Mouse (Mus musculus) splenic B cell, adult 2 months (primary cell): Measurements from ENCODE around the gene Sptbn1.
A peak's percentile ranks its signal among the peaks of the same experiment; 100 is the strongest.
"Not testable (repeated sequence)": the region's sequence is repeated elsewhere in the genome, so short reads cannot be mapped to it uniquely, and the experiment has no call there.

ENCODE experiments used
- DNase-seq: peaks from one replicate; pipeline ENCODE4 v3.0.0-alpha.2; 2011; ENCODE audit warnings: low read depth, low spot score
- H3K27me3 ChIP-seq: 2 replicates; pipeline ENCODE4 v1.6.1; 2012; ENCODE audit warnings: mild to moderate bottlenecking, low read length, moderate library complexity, mixed read lengths; ENCODE audit not compliant: control insufficient read depth, poor library complexity, insufficient read depth, severe bottlenecking
- H3K36me3 ChIP-seq: 2 replicates; pipeline ENCODE4 v1.6.1; 2012; ENCODE audit warnings: mild to moderate bottlenecking, low read length, moderate library complexity, mixed read lengths; ENCODE audit not compliant: control insufficient read depth, poor library complexity, insufficient read depth, severe bottlenecking

Sptbn1 gene

DNA sequence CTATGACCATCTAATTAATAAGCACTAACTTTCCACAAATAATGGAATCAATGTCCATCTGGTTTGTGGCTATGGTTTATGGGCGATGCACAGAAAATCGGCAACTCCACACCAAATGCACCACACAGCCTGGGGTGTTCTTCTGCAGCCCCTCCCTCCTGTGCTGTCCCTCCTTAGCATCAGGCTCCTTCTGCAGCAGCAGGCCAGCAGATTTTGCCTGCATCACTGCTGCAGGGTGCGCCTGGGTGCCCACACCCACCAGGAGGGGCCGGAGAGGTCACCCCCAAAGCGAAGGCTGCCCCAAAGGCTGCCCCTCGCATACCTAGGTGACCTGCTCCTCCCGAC is 1.3 kb downstream of the Sptbn1 start:
- no peaks in the 10 kb centered on the region for H3K36me3 ChIP-seq
- no peaks in the 10 kb centered on the region; the same call in 1 of the 2 replicates for H3K27me3 ChIP-seq
- no peak for DNase-seq

DNA sequence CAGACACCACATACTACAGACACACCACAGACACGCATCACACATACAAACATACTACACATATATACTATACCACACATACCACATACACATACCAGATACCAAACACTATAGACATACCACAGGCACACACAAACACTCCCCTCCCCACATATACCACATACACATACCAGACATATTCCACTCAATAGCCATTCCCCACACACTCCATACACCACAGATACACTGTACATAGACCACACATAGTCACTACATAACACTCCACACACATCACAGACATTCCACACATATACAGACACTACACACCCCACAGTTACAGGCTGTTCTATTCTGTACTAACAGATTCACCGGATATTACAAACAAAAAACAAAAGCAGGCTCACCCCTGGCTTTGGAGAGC is 2.3 kb downstream of the Sptbn1 start:
- Histone ChIP-seq H3K27me3 (no peaks in the 10 kb centered on the region; the same call in 1 of the 2 replicates), H3K36me3 (no peaks in the 10 kb centered on the region)
- DNase-seq: no peak

DNA sequence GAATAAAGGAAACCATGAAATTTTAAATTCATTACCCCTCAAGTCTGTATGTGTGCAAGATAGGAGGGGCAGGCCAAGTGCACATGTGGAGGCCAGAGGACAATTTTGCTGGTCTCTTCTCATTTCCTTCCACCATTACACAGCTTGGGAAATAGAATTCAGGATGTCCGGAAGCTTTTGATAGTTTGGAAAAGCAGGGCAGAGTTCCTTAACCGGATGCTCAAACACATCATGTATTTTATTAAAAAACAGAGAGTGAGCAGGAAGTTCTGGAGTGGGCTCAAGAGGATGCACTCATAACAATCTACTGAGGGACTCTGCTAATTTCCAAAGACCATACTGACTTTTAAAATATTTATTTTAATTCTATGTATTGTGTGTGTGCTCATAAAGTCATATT is 4.3 kb downstream of the Sptbn1 start:
- no peak for DNase-seq
- Histone ChIP-seq H3K27me3 (no peaks in the 10 kb centered on the region; the same call in 1 of the 2 replicates), H3K36me3 (no peaks in the 10 kb centered on the region)

DNA sequence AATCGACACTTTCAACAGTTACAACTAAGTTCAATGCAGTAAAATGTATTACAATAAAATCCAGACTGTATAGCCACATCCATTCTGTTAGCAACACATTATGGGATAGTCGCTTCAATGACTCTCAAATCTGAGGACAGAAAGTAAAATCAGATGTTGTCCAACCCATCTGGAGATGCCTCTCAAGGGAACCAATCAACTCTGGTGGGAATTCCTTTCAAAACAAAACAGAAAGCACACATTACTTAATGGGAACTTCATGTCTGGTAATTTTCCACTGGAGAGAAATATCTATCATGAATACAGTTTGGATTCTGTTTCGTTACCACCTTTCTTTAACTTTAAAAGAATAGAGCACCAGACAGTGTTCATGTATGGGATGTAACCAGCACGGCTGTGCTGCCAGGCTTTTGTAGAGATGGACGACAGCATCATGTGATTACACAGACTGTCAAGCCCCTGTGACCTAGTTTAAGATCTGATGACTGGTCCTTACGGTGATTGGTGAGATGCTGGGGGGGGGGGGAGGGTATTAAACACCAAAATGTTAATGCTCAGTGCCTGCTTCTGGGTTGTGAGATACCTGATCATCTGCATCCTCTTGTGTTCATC is 9.1 kb downstream of the Sptbn1 start:
- no peak for DNase-seq
- Histone ChIP-seq H3K36me3 (no peaks in the 10 kb centered on the region), H3K27me3 (no peaks in the 10 kb centered on the region)

DNA sequence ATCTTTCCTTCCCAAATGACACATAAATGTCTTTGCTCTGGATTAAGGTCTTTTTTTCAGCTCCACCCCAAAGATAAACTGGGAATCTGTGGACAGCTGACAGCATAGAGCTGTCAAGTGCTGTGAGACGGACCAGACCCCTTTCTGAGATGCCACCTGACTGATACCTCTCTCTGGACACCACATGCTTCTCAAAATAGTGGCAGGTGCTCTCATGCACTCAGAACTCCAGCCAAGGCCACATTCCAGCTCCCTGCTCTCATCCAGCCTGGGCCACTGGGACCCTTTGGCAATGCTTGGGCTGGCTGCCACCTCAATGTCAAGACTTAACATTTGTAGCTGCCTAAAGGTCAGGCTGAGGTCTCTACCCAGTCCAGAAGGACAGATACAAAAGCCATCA is 10.2 kb downstream of the Sptbn1 start:
- no peaks in the 10 kb centered on the region for H3K27me3 ChIP-seq
- H3K36me3 ChIP-seq: no peaks in the 10 kb centered on the region
- no peak for DNase-seq

DNA sequence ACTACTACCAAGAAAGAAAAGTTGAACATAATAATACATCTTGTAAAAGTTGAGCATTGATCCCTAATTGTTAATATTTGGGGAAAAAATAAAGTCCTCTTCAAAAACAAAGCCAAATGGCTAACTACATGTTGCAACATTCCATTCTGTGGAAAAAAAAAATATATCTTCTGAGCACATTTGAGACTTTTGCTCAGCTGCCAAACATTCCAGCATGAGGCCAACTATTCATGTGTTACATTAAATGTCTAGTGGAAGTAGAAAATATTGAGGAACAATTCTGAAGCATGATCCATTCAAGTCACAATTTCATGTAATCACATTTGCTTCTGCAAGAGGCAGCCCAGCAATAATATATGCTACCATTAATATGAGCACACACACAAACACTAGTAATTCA is 10.9 kb downstream of the Sptbn1 start:
- no peak for DNase-seq
- Histone ChIP-seq H3K36me3 (no peaks in the 10 kb centered on the region), H3K27me3 (no peaks in the 10 kb centered on the region)

DNA sequence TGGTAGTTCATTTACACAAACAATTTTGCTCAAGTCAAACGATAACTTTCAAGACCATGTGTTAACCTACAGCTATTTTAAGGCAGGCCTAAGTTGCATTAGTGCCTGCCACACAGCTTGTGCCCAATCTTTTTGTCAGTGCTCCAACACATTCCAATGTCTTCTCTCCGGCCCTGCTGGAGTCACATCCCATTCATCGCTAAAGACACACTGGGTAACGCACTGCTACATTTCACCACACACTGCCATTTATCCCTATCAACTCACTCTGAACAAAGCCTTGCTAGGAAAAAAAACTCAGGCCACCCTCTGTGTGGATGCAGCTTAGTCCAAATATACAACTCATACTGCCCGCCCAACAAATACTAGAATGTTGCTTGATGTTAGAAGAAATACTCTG is 11.5 kb downstream of the Sptbn1 start:
- H3K36me3 ChIP-seq: no peaks in the 10 kb centered on the region
- no peak for DNase-seq
- H3K27me3 ChIP-seq: no peaks in the 10 kb centered on the region

DNA sequence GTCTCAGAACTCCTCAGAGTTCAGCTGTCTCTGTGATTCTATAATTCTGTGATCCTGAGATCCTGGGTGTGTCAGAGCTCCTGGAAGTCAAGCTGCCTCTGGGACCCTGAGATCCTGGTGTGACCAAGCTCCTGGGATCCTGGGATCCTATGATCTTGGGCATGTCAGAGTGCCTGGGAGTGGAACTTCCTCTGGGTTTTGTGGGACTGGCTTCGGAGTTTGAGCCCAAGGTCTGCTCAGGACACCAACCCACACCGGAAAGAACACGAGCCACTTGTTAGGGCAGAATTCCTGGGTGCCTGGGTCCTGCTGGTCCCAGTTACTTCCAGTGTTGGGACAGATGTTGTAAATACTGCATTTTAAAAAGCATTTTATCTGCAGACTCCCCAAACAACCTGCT is 12.8 kb downstream of the Sptbn1 start:
- DNase-seq, H3K27me3 ChIP-seq, H3K36me3 ChIP-seq: not testable (repeated sequence)

DNA sequence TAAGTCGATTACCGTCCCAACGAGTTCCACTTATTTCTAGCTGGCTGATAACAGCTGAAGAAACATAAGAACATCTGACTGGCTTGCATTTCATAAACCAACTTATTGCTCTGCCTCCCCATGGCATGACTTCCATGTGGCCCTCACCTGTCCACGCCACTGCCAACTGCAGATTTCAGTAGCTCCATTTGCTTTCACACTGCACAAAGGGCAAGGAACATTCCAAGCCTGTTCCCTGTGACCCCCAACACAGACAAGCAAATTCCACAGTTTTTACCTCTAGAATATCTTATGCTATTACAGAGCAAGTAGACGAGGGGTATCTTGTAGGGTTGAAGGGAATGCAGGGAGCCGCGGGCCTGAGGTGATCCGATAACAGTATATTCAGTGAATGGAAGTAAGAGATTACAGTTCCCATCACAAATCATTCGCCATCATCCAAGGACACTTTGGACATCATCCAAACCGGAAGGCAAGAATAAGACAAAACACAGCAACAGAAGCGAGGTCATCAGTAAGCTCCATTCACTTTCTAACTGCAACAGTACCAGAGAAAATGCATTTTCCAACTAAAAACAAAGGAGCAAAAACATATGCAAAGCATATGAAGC is 16.6 kb downstream of the Sptbn1 start:
- H3K36me3 ChIP-seq: no peaks in the 10 kb centered on the region
- H3K27me3 ChIP-seq: no peaks in the 10 kb centered on the region
- DNase-seq: no peak

DNA sequence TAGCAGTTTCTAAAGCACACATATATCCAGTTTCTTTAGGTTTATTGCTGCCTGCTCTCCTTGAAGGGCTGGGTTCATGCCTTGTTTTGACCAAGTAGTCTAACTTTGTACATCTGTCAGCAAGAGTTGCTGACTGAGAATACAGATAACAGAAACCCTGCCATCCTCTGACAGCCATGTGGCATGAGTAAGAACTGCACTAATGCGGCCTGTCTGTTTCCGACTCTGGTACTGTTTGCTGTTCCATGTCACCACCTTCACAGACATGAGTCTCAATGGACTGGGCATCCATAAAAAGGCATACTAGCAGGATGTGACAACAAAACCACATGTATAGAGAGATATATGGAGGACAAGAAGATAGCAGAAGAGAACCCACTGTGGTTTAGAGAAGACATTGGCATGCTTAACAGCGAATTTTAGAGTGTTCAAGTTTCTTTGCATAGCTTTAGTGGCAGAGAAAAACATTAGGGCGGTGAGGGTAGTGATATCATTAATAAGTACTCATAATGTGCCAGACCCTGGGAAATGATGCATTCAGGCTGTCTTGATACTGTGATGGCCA is 18.4 kb downstream of the Sptbn1 start:
- H3K27me3 ChIP-seq: no peaks in the 10 kb centered on the region
- no peak for DNase-seq
- H3K36me3 ChIP-seq: no peaks in the 10 kb centered on the region

DNA sequence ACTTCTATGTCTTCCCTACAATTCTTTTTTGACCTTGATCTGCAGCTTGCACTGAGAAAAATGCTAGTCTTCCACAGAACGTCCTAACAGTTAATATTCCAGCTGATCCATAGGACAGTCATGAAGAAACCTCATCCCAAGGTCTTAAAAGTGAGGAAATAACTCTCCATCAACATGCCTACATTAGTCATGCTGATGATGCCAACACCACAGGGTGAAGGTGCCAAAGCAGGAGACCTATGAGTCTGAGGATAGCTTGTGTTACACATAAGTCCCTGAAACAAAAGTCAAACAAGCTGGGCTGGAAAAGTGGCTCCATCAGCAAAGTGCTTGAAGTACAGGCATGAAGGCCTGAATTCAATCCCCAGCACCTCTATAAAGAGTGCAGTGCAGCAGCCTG is 20.9 kb downstream of the Sptbn1 start:
- no peak for DNase-seq
- Histone ChIP-seq H3K36me3 (no peaks in the 10 kb centered on the region), H3K27me3 (no peaks in the 10 kb centered on the region)

DNA sequence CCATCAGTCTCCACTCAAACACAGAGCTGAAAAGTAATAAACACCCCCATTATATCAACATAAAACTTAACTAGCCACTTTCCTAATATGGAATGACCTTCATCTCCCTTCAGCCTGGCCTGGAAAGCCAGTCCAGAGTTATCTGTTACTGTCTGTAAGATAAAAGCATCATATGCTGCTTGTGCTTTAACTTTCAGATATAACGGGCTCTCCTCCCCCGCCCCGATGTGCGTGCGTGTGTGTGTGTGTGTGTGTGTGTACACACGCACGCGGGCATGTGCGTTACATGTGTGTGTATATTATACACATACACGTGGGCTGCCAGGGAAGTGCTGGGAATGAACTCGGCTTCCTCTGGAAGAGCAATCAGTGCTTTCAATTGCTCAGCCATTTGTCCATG is 21.8 kb downstream of the Sptbn1 start:
- no peaks in the 10 kb centered on the region for H3K36me3 ChIP-seq
- no peaks in the 10 kb centered on the region for H3K27me3 ChIP-seq
- DNase-seq: no peak

DNA sequence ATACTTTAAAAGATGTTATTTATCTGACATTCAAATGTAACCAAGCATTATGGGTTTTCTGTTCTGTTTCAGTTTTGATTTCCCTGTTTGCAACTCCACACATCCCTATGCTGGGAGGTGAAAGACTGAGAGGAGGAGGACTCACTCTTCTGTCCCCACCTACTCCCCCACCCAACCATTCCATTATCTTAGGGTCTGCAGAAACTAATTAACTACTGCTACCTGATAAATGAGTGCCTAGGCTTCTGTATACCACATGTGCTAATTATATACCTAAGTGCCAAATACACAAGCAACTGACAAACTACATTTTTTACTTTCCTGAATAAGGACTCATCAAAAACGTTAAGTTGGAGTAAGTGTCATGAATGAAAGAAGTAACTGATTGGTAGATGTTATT is 23.8 kb downstream of the Sptbn1 start:
- no peak for DNase-seq
- Histone ChIP-seq H3K36me3 (no peaks in the 10 kb centered on the region), H3K27me3 (no peaks in the 10 kb centered on the region)

DNA sequence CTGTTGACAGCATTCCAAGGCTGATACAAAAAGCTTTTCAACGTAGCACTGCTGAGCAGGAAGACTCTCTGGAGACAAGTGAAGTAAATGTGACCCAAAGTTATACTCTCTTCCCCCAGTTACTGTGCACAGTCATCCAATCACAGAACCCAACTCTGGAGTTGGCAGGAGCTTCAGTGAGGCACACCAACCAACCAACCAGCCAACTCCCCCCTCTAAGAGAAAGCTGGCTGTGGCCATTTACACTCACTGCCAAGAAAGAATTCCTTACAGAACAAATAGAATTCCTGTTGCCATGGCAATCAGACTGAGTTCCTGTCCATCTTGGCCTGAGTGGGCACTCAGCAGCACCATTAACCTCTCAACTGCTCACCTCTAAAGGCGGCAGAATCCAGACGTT is 24.4 kb downstream of the Sptbn1 start:
- Histone ChIP-seq H3K27me3 (no peaks in the 10 kb centered on the region), H3K36me3 (no peaks in the 10 kb centered on the region)
- no peak for DNase-seq

DNA sequence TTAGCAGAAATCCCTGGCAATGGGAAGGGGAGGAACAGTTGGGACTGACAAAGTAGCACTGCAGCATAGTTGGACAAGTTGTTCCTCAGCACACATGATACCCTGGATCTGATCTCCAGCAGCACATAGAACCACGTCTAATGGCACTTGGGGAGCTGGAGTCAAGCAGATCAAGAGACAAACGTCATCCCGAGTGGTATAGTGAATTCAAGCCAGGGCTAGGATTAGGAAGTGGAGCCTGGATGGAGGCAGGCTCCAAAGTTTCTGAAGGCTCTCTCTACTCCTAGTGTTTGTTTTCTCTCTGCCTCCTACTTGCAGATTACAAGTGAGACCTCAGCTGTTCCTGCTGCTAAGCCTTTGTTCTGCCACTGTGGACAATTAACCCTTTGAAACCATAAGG is 27.1 kb downstream of the Sptbn1 start:
- Histone ChIP-seq H3K36me3 (no peaks in the 10 kb centered on the region), H3K27me3 (no peaks in the 10 kb centered on the region)
- no peak for DNase-seq

DNA sequence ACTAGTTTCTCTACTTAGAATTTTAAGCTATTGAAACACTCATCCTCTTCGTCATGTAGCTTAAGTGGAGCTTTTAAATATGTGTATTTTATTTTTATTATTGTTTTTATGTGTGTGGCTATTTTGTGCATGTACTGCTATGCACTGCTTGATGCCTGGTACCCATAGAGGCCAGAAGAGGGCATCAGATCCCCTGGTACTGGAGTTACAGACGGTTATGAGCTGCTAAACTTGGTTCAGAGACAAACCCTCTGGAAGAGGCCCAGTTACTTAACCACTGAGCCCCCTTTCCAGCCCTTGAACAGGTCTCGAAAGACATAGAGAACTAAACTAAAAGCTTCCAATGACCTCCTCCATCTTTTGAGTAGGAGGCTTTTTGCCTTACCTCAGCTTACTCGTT is 30.0 kb downstream of the Sptbn1 start:
- DNase-seq: peak; percentile 36
- Histone ChIP-seq H3K36me3 (no peaks in the 10 kb centered on the region), H3K27me3 (no peaks in the 10 kb centered on the region)
